Comparison of ENCODE assay signal across 22 mouse cellular contexts in genomic region chr16:70232706-70233105, GRCm38 (mm10).
DNase-seq lines count a peak whose midpoint lies in the region; ATAC-seq and TF ChIP-seq lines count a peak whose summit lies in the region.
"Had no signal": no experiment of that assay in that cellular context is flagged by ENCODE, and none has a peak within 500 bp of the region (broad histone marks: within the 10 kb centered on the region; RNA-seq: fewer than 3 reads in every experiment).

No protein-coding gene starts in this region.

- 0 out of 2 replicates have a peak, but pooled peaks have one; percentile 9 for TF ChIP-seq CTCF in forebrain, postnatal 0 days (IDR thresholded peaks at IDR 0.05; ENCODE audit: low read depth)
- peak; percentile 13 for TF ChIP-seq CTCF in left cerebral cortex, adult 2 months (IDR thresholded peaks at IDR 0.05)
- peak; percentile 41 for TF ChIP-seq CTCF in midbrain, postnatal 0 days (IDR thresholded peaks at IDR 0.05)

- WGBS in forebrain, postnatal 0 days = 88% methylated on average over 9 of the region's 9 CpGs
- WGBS in forebrain, embryonic 14.5 days = 89% methylated on average over 9 of the region's 9 CpGs
- WGBS in midbrain, postnatal 0 days = 85% methylated on average over 9 of the region's 9 CpGs
- 86% methylated on average over 9 of the region's 9 CpGs for WGBS in midbrain, embryonic 10.5 days

- no peak overlapping the region for H3K4me3 ChIP-seq in forebrain, postnatal 0 days (ENCODE audit: low read depth, low read length)
- H3K4me3 ChIP-seq in forebrain, embryonic 14.5 days (ENCODE audit: low read depth, low read length) = no peak overlapping the region
- H3K4me3 ChIP-seq in left cerebral cortex, adult 2 months = no peak overlapping the region
- H3K4me3 ChIP-seq in midbrain, postnatal 0 days (ENCODE audit: low read depth, low read length) = no peak overlapping the region
- H3K4me3 ChIP-seq in midbrain, embryonic 10.5 days = no peak overlapping the region
- H3K4me3 ChIP-seq: embryonic facial prominence, embryonic 12.5 days; erythroblast, embryonic 14.5 days; forebrain, embryonic 13.5 days; hindbrain, embryonic 10.5 days; limb, embryonic 15.5 days; neural tube, embryonic 12.5 days had no signal

- H3K4me2 ChIP-seq in forebrain, postnatal 0 days (ENCODE audit: low read depth) = no peak overlapping the region
- no peak overlapping the region for H3K4me2 ChIP-seq in forebrain, embryonic 14.5 days (ENCODE audit: low read length)
- H3K4me2 ChIP-seq in midbrain, postnatal 0 days (ENCODE audit: low read depth, low read length, poor library complexity, severe bottlenecking) = no peak overlapping the region
- H3K4me2 ChIP-seq: embryonic facial prominence, embryonic 12.5 days; forebrain, embryonic 13.5 days; limb, embryonic 15.5 days; neural tube, embryonic 12.5 days had no signal

- H3K9ac ChIP-seq in forebrain, postnatal 0 days = no peak overlapping the region
- H3K9ac ChIP-seq in forebrain, embryonic 14.5 days (ENCODE audit: low read length) = no peak overlapping the region
- no peak overlapping the region for H3K9ac ChIP-seq in midbrain, postnatal 0 days (replicated peaks; ENCODE audit: low read length, poor library complexity, severe bottlenecking)
- H3K9ac ChIP-seq: embryonic facial prominence, embryonic 12.5 days; forebrain, embryonic 13.5 days; limb, embryonic 15.5 days; neural tube, embryonic 12.5 days had no signal

- no peaks in the 10 kb centered on the region for H3K9me3 ChIP-seq in forebrain, postnatal 0 days (ENCODE audit: low read length)
- no peaks in the 10 kb centered on the region for H3K9me3 ChIP-seq in forebrain, embryonic 14.5 days (replicated peaks; ENCODE audit: control insufficient read depth, low read length)
- H3K9me3 ChIP-seq in midbrain, postnatal 0 days (ENCODE audit: low read length) = no peaks in the 10 kb centered on the region
- H3K9me3 ChIP-seq in midbrain, embryonic 10.5 days (replicated peaks) = no peaks in the 10 kb centered on the region
- H3K9me3 ChIP-seq: embryonic facial prominence, embryonic 12.5 days; forebrain, embryonic 13.5 days; hindbrain, embryonic 10.5 days; limb, embryonic 15.5 days; neural tube, embryonic 12.5 days had no signal

- H3K27me3 ChIP-seq in forebrain, postnatal 0 days (ENCODE audit: insufficient read depth, low read length) = no peaks in the 10 kb centered on the region
- no peaks in the 10 kb centered on the region for H3K27me3 ChIP-seq in forebrain, embryonic 14.5 days (replicated peaks; ENCODE audit: control insufficient read depth, insufficient read depth, low read length)
- no peaks in the 10 kb centered on the region for H3K27me3 ChIP-seq in midbrain, postnatal 0 days (ENCODE audit: insufficient read depth, low read length)
- H3K27me3 ChIP-seq in midbrain, embryonic 10.5 days (ENCODE audit: low read depth, poor library complexity, severe bottlenecking) = no peaks in the 10 kb centered on the region
- H3K27me3 ChIP-seq: CH12.LX; embryonic facial prominence, embryonic 12.5 days; forebrain, embryonic 13.5 days; limb, embryonic 15.5 days; neural tube, embryonic 12.5 days had no signal

- no peak overlapping the region for H3K27ac ChIP-seq in forebrain, postnatal 0 days (ENCODE audit: low read depth, low read length)
- no peak overlapping the region for H3K27ac ChIP-seq in forebrain, embryonic 14.5 days (ENCODE audit: low read depth, low read length)
- no peak overlapping the region for H3K27ac ChIP-seq in left cerebral cortex, adult 2 months
- no peak overlapping the region for H3K27ac ChIP-seq in midbrain, postnatal 0 days (ENCODE audit: low read depth, low read length)
- H3K27ac ChIP-seq in midbrain, embryonic 10.5 days (replicated peaks) = no peak overlapping the region
- H3K27ac ChIP-seq: embryonic facial prominence, embryonic 12.5 days; forebrain, embryonic 13.5 days; hindbrain, embryonic 10.5 days; limb, embryonic 15.5 days; neural tube, embryonic 12.5 days had no signal

- intact Hi-C loops in left cerebral cortex, adult 2 months (cut with DNase I) = no loop called here
- intact Hi-C loops in left cerebral cortex, postnatal 36 days (cut with DNase I) = no loop called here

- no peaks in the 10 kb centered on the region for H3K36me3 ChIP-seq in forebrain, postnatal 0 days (ENCODE audit: insufficient read depth)
- H3K36me3 ChIP-seq in forebrain, embryonic 14.5 days (ENCODE audit: control insufficient read depth, insufficient read depth, low read length) = no peaks in the 10 kb centered on the region
- no peaks in the 10 kb centered on the region for H3K36me3 ChIP-seq in midbrain, postnatal 0 days (ENCODE audit: insufficient read depth, low read length)
- no peaks in the 10 kb centered on the region for H3K36me3 ChIP-seq in midbrain, embryonic 10.5 days
- H3K36me3 ChIP-seq: embryonic facial prominence, embryonic 12.5 days; hindbrain, embryonic 10.5 days; limb, embryonic 15.5 days; neural tube, embryonic 12.5 days had no signal

- no peak for ATAC-seq in forebrain, postnatal 0 days
- ATAC-seq in forebrain, embryonic 14.5 days = no peak
- ATAC-seq in midbrain, postnatal 0 days (ENCODE audit: low FRiP score) = no peak
- ATAC-seq: forebrain, embryonic 13.5 days; Patski had no signal

- 0 out of 2 replicates have a peak, but pooled peaks cover 4% of the 10 kb centered on the region for H3K4me1 ChIP-seq in forebrain, postnatal 0 days (ENCODE audit: insufficient read depth)
- no peaks in the 10 kb centered on the region for H3K4me1 ChIP-seq in forebrain, embryonic 14.5 days (ENCODE audit: control insufficient read depth, insufficient read depth, low read length)
- peaks cover 4% of the 10 kb centered on the region; the same call in 1 of the 2 replicates for H3K4me1 ChIP-seq in midbrain, postnatal 0 days (ENCODE audit: insufficient read depth, low read length)
- H3K4me1 ChIP-seq in midbrain, embryonic 10.5 days = 0 out of 2 replicates have a peak, but pooled peaks cover 2% of the 10 kb centered on the region
- H3K4me1 ChIP-seq: forebrain, embryonic 13.5 days; hindbrain, embryonic 10.5 days; neural tube, embryonic 12.5 days had no signal

- no peak for DNase-seq in forebrain, postnatal 0 days
- DNase-seq in forebrain, embryonic 14.5 days (ENCODE audit: low spot score) = no peak
- DNase-seq in left cerebral cortex, adult 2 months (ENCODE audit: extremely low spot score in 1 of 2, low spot score in 2 of 2) = no peak
- no peak for DNase-seq in left cerebral cortex, postnatal 36 days (ENCODE audit: low spot score in 2 of 2)
- DNase-seq in midbrain, postnatal 0 days (ENCODE audit: low spot score) = no peak
- DNase-seq in midbrain, embryonic 10.5 days (ENCODE audit: low spot score) = no peak
- no peak for DNase-seq in cerebellum, adult 11-12 months
- DNase-seq in urinary bladder, postnatal 14 days (ENCODE audit: low spot score) = no peak
- DNase-seq: adrenal gland, postnatal 14 days; cerebellum, postnatal 10 days; gastrocnemius, postnatal 25 days; kidney, adult 9 months; right cerebral cortex, adult 18-20 months; thymus, postnatal 36 days had no signal
